Mouse (Mus musculus): Measurements from ENCODE around the gene Ermard. TPM values are rescaled to one million over a fixed set of nuclear protein-coding genes. Genes with fewer than 3 reads are reported as not detected.

Ermard gene
- polyA plus RNA-seq, 1 experiment from 2014 or later: 97.6 TPM

DNA sequence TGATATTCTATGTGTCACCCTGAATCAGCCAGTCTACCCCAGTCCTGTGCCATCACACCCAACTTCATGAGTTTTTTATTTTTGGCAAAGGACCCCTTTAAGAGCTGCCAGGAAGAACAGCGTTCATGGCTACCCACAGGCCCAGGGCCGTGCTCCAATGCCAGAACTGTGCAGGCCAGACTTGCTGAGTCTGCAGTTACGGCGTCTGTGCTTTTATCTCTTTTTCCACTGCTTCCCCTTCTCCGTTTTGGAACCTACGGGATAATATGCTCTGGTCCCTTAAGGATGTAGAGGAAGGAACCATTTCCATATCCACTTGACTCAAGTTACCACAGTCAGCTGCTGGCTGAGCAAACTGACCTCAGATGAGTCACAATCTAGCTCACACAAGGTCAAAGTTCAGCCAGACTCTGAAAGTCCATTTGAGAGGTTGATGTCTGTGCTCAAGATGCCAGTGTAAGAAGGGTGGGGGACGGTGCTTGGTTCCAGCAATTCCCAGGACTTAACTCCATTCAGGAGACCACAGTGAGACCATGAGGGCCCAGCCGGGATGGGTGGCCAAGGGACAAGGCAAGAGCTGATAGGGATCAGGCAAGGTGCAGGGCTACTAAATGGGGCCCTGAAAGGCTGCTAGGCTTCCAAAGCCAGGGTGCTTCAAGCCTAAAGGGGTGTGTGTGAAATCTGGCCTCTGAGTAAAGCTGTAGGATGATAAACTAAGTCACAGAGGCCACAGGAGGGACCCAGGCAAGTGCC is 27.2 kb downstream of the Ermard start:
- H3K4me3 ChIP-seq: no peak overlapping the region
- no peak for ATAC-seq (ENCODE audit: low FRiP score)
- H3K9me3 ChIP-seq: no peaks in the 10 kb centered on the region
- WGBS: 82% methylated on average over 8 of the region's 8 CpGs
- peaks cover 7% of the 10 kb centered on the region for H3K36me3 ChIP-seq
- H3K9ac ChIP-seq: no peak overlapping the region
- no peak overlapping the region for H3K27ac ChIP-seq
- peaks cover 12% of the 10 kb centered on the region for H3K4me1 ChIP-seq (replicated peaks)
- H3K27me3 ChIP-seq: no peaks in the 10 kb centered on the region
- no peak overlapping the region for H3K4me2 ChIP-seq

DNA sequence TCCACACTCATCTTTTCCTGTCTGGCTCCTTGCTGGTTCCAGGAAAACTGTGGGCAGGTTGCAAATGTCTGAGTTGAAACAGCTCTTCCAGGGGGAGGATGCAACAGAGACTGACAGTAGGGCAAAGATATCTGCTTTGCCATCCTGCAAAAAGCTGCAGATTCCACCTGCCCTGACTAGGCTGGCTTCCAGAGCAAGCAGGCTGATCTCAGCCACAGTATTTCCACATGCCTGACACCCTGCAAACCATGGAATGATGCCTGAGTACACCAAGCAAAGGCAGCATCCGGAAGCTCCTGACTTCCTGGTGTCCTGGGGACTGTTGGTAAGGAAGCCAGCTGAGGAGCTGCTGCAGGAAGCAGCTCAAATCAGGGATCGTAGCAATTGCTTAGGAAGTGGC is 28.1 kb downstream of the Ermard start:
- H3K27ac ChIP-seq: no peak overlapping the region
- no peaks in the 10 kb centered on the region for H3K36me3 ChIP-seq
- no peak overlapping the region for H3K4me2 ChIP-seq
- no peaks in the 10 kb centered on the region for H3K27me3 ChIP-seq
- peaks cover 12% of the 10 kb centered on the region for H3K4me1 ChIP-seq (replicated peaks)
- ATAC-seq (ENCODE audit: low FRiP score): no peak
- H3K9me3 ChIP-seq: no peaks in the 10 kb centered on the region
- 75% methylated on average over 2 of the region's 2 CpGs for WGBS
- H3K9ac ChIP-seq: no peak overlapping the region
- no peak overlapping the region for H3K4me3 ChIP-seq

- no peak overlapping the region for H3K4me2 ChIP-seq
- WGBS: 64% methylated on average over 2 of the region's 2 CpGs
- no peaks in the 10 kb centered on the region for H3K9me3 ChIP-seq
- H3K27ac ChIP-seq: no peak overlapping the region
- H3K4me1 ChIP-seq (replicated peaks): no peaks in the 10 kb centered on the region
- H3K36me3 ChIP-seq: no peaks in the 10 kb centered on the region
- ATAC-seq (ENCODE audit: low FRiP score): peak; percentile 63; the same call in 1 of the 2 replicates
- H3K4me3 ChIP-seq: no peak overlapping the region
- no peak overlapping the region for H3K9ac ChIP-seq
- peaks cover 9% of the 10 kb centered on the region; the same call in 1 of the 2 replicates for H3K27me3 ChIP-seq
Measured at GRCm38 (mm10) chr17:15072211-15072610, 31.2 kb downstream of the Ermard start.

DNA sequence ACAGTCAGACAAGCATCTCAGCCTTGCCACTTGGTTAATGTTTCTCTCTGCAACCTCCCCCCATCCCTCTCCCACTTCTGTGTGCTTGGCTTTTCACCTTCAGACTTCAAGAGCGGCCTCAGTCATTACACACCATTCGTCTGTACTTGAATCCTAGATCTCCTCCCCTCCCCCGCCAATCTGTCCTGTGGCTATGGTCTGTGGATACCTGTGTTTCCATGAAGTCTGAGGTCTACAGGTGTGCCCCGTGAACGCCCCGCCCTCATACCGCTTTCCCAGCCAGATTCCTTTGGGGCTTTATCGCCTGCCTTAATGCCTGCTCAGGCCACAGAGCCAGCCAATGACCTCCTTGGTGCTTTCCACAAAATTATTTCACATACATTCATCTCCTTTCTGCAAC is 34.0 kb downstream of the Ermard start:
- H3K27ac ChIP-seq: no peak overlapping the region
- no peak overlapping the region for H3K9ac ChIP-seq
- H3K4me2 ChIP-seq: no peak overlapping the region
- no peak for ATAC-seq (ENCODE audit: low FRiP score)
- peaks cover 18% of the 10 kb centered on the region; the same call in 1 of the 2 replicates for H3K27me3 ChIP-seq
- no peaks in the 10 kb centered on the region for H3K9me3 ChIP-seq
- H3K4me3 ChIP-seq: no peak overlapping the region
- 84% methylated on average over 8 of the region's 8 CpGs for whole genome bisulfite sequencing
- H3K4me1 ChIP-seq (replicated peaks): no peaks in the 10 kb centered on the region
- no peaks in the 10 kb centered on the region for H3K36me3 ChIP-seq

- Histone ChIP-seq H3K4me3 (no peak overlapping the region), H3K4me2 (no peak overlapping the region), H3K36me3 (no peaks in the 10 kb centered on the region), H3K9me3 (no peaks in the 10 kb centered on the region), H3K4me1 (replicated peaks) (no peaks in the 10 kb centered on the region), H3K27ac (no peak overlapping the region), H3K9ac (no peak overlapping the region), H3K27me3 (peaks cover 19% of the 10 kb centered on the region)
- 57% methylated on average over 2 of the region's 2 CpGs for WGBS
- ATAC-seq (ENCODE audit: low FRiP score): no peak
Measured at GRCm38 (mm10) chr17:15077536-15077935, 36.5 kb downstream of the Ermard start.

DNA sequence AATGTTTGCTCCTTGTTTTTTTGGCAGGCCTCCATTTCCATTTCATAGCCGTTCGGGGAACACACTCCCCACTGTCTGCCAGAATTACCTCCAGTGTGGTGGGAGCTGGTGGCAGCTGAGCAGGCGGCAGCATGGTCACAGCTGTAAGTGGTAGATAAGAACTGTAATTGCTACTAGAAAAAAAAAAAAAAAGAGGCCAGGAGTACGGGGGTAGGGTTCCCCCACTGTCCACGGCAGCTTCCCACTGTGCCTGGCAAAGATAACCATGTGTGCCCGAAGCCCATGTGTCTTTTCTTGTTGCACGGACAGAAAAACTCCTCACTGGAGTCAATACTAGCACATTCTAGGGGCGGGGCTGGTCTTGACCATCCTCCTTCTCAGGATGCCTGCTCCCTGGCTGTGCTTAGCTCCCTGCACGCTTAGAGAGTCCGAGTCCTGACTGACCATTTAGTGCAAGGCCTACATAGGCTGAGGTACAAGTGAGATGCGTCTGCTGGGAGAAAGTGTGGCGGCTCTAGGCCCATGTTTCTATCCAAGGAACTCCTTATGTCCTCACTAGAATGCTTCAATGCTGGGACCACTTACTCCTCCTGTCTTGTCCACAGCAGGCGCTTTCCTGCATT is 43.3 kb downstream of the Ermard start:
- no peaks in the 10 kb centered on the region for H3K36me3 ChIP-seq
- H3K4me2 ChIP-seq: no peak overlapping the region
- no peak for ATAC-seq (ENCODE audit: low FRiP score)
- no peak overlapping the region for H3K9ac ChIP-seq
- no peak overlapping the region for H3K4me3 ChIP-seq
- H3K4me1 ChIP-seq (replicated peaks): peaks cover 28% of the 10 kb centered on the region
- no peak overlapping the region for H3K27ac ChIP-seq
- 60% methylated on average over 13 of the region's 13 CpGs for WGBS
- no peaks in the 10 kb centered on the region for H3K9me3 ChIP-seq
- H3K27me3 ChIP-seq: peaks cover 9% of the 10 kb centered on the region; the same call in 1 of the 2 replicates

DNA sequence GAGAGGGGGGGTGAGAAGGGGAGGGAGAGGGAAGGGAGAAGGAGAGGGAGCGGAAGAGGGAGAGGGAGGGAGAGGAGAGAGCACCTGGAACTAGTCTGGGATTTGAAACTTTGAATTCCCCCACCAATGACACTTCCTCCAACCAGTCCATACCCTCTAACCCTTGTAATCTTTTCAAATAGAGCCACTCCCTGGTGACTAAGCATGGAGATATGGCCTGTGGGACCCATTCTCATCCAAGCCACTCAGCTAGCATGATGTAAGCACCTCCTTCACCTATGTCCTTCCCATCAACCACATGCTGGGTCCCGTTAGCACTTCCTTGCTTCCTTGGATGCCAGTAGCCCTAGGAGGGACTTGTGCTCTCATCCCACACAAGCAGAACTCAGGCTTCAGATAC is 44.0 kb downstream of the Ermard start:
- no peak for ATAC-seq (ENCODE audit: low FRiP score)
- WGBS: 76% methylated on average over 2 of the region's 2 CpGs
- no peak overlapping the region for H3K9ac ChIP-seq

GRCm38 (mm10) chr17:15088166-15088565 is 47.2 kb downstream of the Ermard start:
- peak overlapping the region; percentile 78 for H3K27ac ChIP-seq
- ATAC-seq (ENCODE audit: low FRiP score): peak; percentile 68
- no peaks in the 10 kb centered on the region for H3K36me3 ChIP-seq
- H3K4me2 ChIP-seq: peak overlapping the region; percentile 20
- H3K9ac ChIP-seq: 0 out of 2 replicates have a peak overlapping the region, but pooled peaks have one; percentile 49
- peaks cover 7% of the 10 kb centered on the region; the same call in 1 of the 2 replicates for H3K27me3 ChIP-seq
- no peak overlapping the region for H3K4me3 ChIP-seq
- peaks cover 31% of the 10 kb centered on the region for H3K4me1 ChIP-seq (replicated peaks)
- WGBS: 19% methylated on average over 2 of the region's 2 CpGs
- H3K9me3 ChIP-seq: no peaks in the 10 kb centered on the region

More for the DNA sequence above, 44.0 kb downstream of the Ermard start:
- H3K9me3 ChIP-seq: no peaks in the 10 kb centered on the region
- peaks cover 31% of the 10 kb centered on the region for H3K4me1 ChIP-seq (replicated peaks)
- H3K4me2 ChIP-seq: no peak overlapping the region
- peaks cover 5% of the 10 kb centered on the region; the same call in 1 of the 2 replicates for H3K27me3 ChIP-seq
- H3K4me3 ChIP-seq: no peak overlapping the region
- no peak overlapping the region for H3K27ac ChIP-seq
- no peaks in the 10 kb centered on the region for H3K36me3 ChIP-seq

DNA sequence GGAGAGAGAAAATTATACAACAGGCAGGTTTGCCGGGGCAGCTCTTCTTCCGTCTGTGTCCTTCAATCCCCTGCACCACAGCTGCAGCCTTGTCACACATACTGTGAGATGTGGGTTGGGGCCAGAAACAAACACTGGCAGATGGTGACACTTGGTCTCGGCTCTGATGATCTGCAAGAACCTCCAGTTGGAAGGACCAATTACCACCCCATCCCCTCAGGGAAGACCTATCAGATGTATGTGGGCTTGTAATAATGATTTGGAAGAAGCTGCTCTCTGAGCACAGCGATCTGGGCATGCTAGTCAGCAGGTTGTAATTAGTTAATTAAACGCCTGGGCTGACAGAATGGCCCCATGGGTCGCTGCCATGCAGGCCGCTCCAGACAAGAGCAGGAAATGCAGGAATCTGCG is 47.6 kb downstream of the Ermard start:
- Histone ChIP-seq H3K36me3 (no peaks in the 10 kb centered on the region), H3K9me3 (no peaks in the 10 kb centered on the region), H3K27me3 (peaks cover 7% of the 10 kb centered on the region; the same call in 1 of the 2 replicates), H3K4me2 (peak overlapping the region; percentile 21), H3K4me1 (replicated peaks) (peaks cover 35% of the 10 kb centered on the region), H3K9ac (peak overlapping the region; percentile 49; the same call in 1 of the 2 replicates), H3K4me3 (0 out of 2 replicates have a peak overlapping the region, but pooled peaks have one; percentile 3), H3K27ac (peak overlapping the region; percentile 78)
- peak; percentile 87 for ATAC-seq (ENCODE audit: low FRiP score)
- WGBS: 13% methylated on average over 8 of the region's 8 CpGs

- Histone ChIP-seq H3K4me2 (no peak overlapping the region), H3K4me3 (no peak overlapping the region), H3K36me3 (no peaks in the 10 kb centered on the region), H3K9me3 (no peaks in the 10 kb centered on the region), H3K9ac (no peak overlapping the region), H3K4me1 (replicated peaks) (peaks cover 30% of the 10 kb centered on the region), H3K27me3 (peaks cover 9% of the 10 kb centered on the region), H3K27ac (no peak overlapping the region)
- no peak for ATAC-seq (ENCODE audit: low FRiP score)
- 89% methylated on average over 3 of the region's 3 CpGs for WGBS
Measured at GRCm38 (mm10) chr17:15091739-15092138, 50.7 kb downstream of the Ermard start.

- Histone ChIP-seq H3K27ac (no peak overlapping the region), H3K4me2 (no peak overlapping the region), H3K9me3 (no peaks in the 10 kb centered on the region), H3K4me3 (no peak overlapping the region), H3K36me3 (no peaks in the 10 kb centered on the region), H3K9ac (no peak overlapping the region), H3K27me3 (peaks cover 9% of the 10 kb centered on the region), H3K4me1 (replicated peaks) (peaks cover 18% of the 10 kb centered on the region)
- WGBS: 38% methylated on average over 3 of the region's 3 CpGs
- no peak for ATAC-seq (ENCODE audit: low FRiP score)
Measured at GRCm38 (mm10) chr17:15093523-15093922, 52.5 kb downstream of the Ermard start.

DNA sequence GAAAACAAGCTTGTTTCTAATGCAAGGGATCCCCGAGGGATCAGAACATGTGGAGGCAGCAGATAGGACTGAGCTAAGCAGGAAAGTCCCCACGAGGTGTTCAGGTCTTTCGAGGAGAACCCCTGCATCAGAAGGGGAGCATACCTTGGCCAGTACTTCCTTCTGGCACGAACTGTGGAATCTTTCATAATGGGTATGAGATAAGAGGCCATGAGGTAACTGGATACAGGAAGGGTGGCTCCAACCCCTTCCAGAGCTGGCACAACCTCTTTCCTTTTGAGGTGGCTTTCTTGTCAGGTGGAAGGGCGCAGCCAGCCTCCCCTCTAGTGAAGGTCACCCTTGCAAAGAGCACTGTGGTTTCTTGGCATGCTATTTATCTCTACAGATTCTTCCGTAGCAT is 55.8 kb downstream of the Ermard start:
- H3K4me3 ChIP-seq: no peak overlapping the region
- 0 out of 2 replicates have a peak, but pooled peaks cover 6% of the 10 kb centered on the region for H3K4me1 ChIP-seq (replicated peaks)
- no peak overlapping the region for H3K9ac ChIP-seq
- peaks cover 8% of the 10 kb centered on the region for H3K27me3 ChIP-seq
- H3K4me2 ChIP-seq: no peak overlapping the region
- WGBS: 90% methylated on average over 6 of the region's 6 CpGs
- no peaks in the 10 kb centered on the region for H3K9me3 ChIP-seq
- no peaks in the 10 kb centered on the region for H3K36me3 ChIP-seq
- no peak overlapping the region for H3K27ac ChIP-seq
- no peak for ATAC-seq (ENCODE audit: low FRiP score)
